Mouse (Mus musculus): ENCODE data around the gene Mapk1ip1l. TPM values are rescaled to one million over a fixed set of nuclear protein-coding genes. Genes with fewer than 3 reads are reported as not detected.

Mapk1ip1l gene
- polyA plus RNA-seq (2015; fragmentation: Nextera tagmentation; extraction: Ambion mirVana), result 71.7 and 84.3 TPM in 2 replicates

- Histone ChIP-seq H3K4me3 (ENCODE audit: low read length) (peak within 1 kb of the TSS; percentile 77), H3K36me3 (ENCODE audit: insufficient read depth, low read length) (no peaks in the 10 kb centered on the region), H3K27ac (ENCODE audit: low read length) (peak within 1 kb of the TSS; percentile 96), H3K4me1 (ENCODE audit: insufficient read depth, low read length) (peaks cover 29% of the 10 kb centered on the region), H3K9ac (replicated peaks; ENCODE audit: low read length) (peak within 1 kb of the TSS; percentile 96), H3K27me3 (ENCODE audit: insufficient read depth, low read length) (no peaks in the 10 kb centered on the region), H3K9me3 (ENCODE audit: low read length) (no peaks in the 10 kb centered on the region), H3K4me2 (replicated peaks; ENCODE audit: low read depth, low read length) (peak within 1 kb of the TSS; percentile 56)
- WGBS, result under 1% methylated on average over 34 of the region's 34 CpGs
- ATAC-seq (ENCODE audit: low FRiP score, low TSS enrichment), result peak; percentile 94
Measured at GRCm38 (mm10) chr14:47297785-47298407, at the start of gene Mapk1ip1l. TSS of gene Mapk1ip1l (plus strand) at chr14:47298266.

DNA sequence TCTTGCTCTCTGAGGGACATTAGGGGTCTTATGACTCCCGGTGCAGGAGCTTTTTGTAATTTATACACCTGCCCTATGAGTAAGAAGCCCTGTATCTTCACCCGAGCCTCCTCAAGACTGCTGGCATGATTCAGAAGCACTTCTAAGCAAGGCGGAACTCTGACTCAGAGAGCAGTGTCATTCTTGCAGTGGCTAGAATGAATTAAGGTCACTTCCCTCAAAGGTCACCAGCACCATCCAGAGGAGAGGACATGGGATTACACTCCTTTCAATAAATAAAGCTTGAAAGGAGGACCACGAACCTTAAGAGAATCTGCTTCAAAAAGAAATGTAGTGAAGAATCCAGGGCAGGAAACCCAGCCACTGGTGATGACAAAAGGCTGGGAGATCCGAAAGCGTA lies 48.2 kb upstream of the Mapk1ip1l start:
- Histone ChIP-seq H3K27ac (ENCODE audit: low read length) (no peak overlapping the region), H3K27me3 (ENCODE audit: insufficient read depth, low read length) (no peaks in the 10 kb centered on the region), H3K4me2 (replicated peaks; ENCODE audit: low read depth, low read length) (no peak overlapping the region), H3K4me3 (ENCODE audit: low read length) (no peak overlapping the region), H3K36me3 (ENCODE audit: insufficient read depth, low read length) (peaks cover 30% of the 10 kb centered on the region), H3K9me3 (ENCODE audit: low read length) (no peaks in the 10 kb centered on the region), H3K4me1 (ENCODE audit: insufficient read depth, low read length) (no peaks in the 10 kb centered on the region), H3K9ac (replicated peaks; ENCODE audit: low read length) (no peak overlapping the region)
- WGBS, result 74% methylated on average over 6 of the region's 6 CpGs
- no peak for ATAC-seq (ENCODE audit: low FRiP score, low TSS enrichment)

GRCm38 (mm10) chr14:47264866-47265265 lies 33.2 kb upstream of the Mapk1ip1l start:
- ATAC-seq (ENCODE audit: low FRiP score, low TSS enrichment), result no peak
- H3K36me3 ChIP-seq (ENCODE audit: insufficient read depth, low read length), result peaks cover 48% of the 10 kb centered on the region
- WGBS, result 96% methylated on average over 3 of the region's 3 CpGs
- H3K9ac ChIP-seq (replicated peaks; ENCODE audit: low read length), result no peak overlapping the region
- no peak overlapping the region for H3K4me2 ChIP-seq (replicated peaks; ENCODE audit: low read depth, low read length)
- H3K27me3 ChIP-seq (ENCODE audit: insufficient read depth, low read length), result no peaks in the 10 kb centered on the region
- H3K27ac ChIP-seq (ENCODE audit: low read length), result no peak overlapping the region
- H3K9me3 ChIP-seq (ENCODE audit: low read length), result no peaks in the 10 kb centered on the region
- H3K4me3 ChIP-seq (ENCODE audit: low read length), result no peak overlapping the region
- no peaks in the 10 kb centered on the region for H3K4me1 ChIP-seq (ENCODE audit: insufficient read depth, low read length)

GRCm38 (mm10) chr14:47265829-47266228 lies 32.2 kb upstream of the Mapk1ip1l start:
- 97% methylated on average over 8 of the region's 8 CpGs for WGBS
- H3K4me2 ChIP-seq (replicated peaks; ENCODE audit: low read depth, low read length), result no peak overlapping the region
- no peaks in the 10 kb centered on the region for H3K27me3 ChIP-seq (ENCODE audit: insufficient read depth, low read length)
- H3K4me3 ChIP-seq (ENCODE audit: low read length), result no peak overlapping the region
- H3K9ac ChIP-seq (replicated peaks; ENCODE audit: low read length), result no peak overlapping the region
- H3K36me3 ChIP-seq (ENCODE audit: insufficient read depth, low read length), result peaks cover 44% of the 10 kb centered on the region
- H3K9me3 ChIP-seq (ENCODE audit: low read length), result no peaks in the 10 kb centered on the region
- no peak overlapping the region for H3K27ac ChIP-seq (ENCODE audit: low read length)
- no peak for ATAC-seq (ENCODE audit: low FRiP score, low TSS enrichment)
- no peaks in the 10 kb centered on the region for H3K4me1 ChIP-seq (ENCODE audit: insufficient read depth, low read length)

DNA sequence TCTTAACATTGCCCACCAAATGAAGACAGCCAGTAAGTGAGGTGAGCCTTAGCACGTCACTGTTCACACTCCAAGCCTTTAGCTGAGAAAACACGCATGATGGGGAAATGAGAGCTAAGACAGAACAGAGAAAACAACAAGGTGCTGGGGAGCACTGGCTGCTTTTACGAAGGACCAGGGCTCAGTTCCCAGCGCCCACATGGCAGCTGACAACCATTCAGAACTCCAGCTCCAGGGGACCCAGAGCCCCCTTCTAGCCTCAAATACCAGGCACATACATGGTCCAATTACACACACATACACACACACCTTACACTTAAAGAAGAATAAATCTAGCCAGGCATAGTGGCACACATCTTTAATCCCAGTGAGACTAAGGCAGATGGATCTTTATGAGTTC lies 29.0 kb upstream of the Mapk1ip1l start:
- no peak for ATAC-seq (ENCODE audit: low FRiP score, low TSS enrichment)
- Histone ChIP-seq H3K36me3 (ENCODE audit: insufficient read depth, low read length) (peaks cover 47% of the 10 kb centered on the region), H3K4me2 (replicated peaks; ENCODE audit: low read depth, low read length) (no peak overlapping the region), H3K27me3 (ENCODE audit: insufficient read depth, low read length) (no peaks in the 10 kb centered on the region), H3K4me1 (ENCODE audit: insufficient read depth, low read length) (no peaks in the 10 kb centered on the region), H3K9me3 (ENCODE audit: low read length) (no peaks in the 10 kb centered on the region), H3K9ac (replicated peaks; ENCODE audit: low read length) (no peak overlapping the region), H3K27ac (ENCODE audit: low read length) (no peak overlapping the region), H3K4me3 (ENCODE audit: low read length) (no peak overlapping the region)
- WGBS, result 97% methylated on average over 4 of the region's 4 CpGs

GRCm38 (mm10) chr14:47269706-47270105 lies 28.4 kb upstream of the Mapk1ip1l start:
- peaks cover 2% of the 10 kb centered on the region for H3K4me1 ChIP-seq (ENCODE audit: insufficient read depth, low read length)
- H3K27me3 ChIP-seq (ENCODE audit: insufficient read depth, low read length), result no peaks in the 10 kb centered on the region
- no peaks in the 10 kb centered on the region for H3K9me3 ChIP-seq (ENCODE audit: low read length)
- 98% methylated on average over 2 of the region's 2 CpGs for WGBS
- no peak overlapping the region for H3K9ac ChIP-seq (replicated peaks; ENCODE audit: low read length)
- no peak overlapping the region for H3K4me2 ChIP-seq (replicated peaks; ENCODE audit: low read depth, low read length)
- peaks cover 47% of the 10 kb centered on the region for H3K36me3 ChIP-seq (ENCODE audit: insufficient read depth, low read length)
- no peak overlapping the region for H3K27ac ChIP-seq (ENCODE audit: low read length)
- no peak for ATAC-seq (ENCODE audit: low FRiP score, low TSS enrichment)
- no peak overlapping the region for H3K4me3 ChIP-seq (ENCODE audit: low read length)

GRCm38 (mm10) chr14:47273751-47274150 lies 24.3 kb upstream of the Mapk1ip1l start:
- Histone ChIP-seq H3K27me3 (ENCODE audit: insufficient read depth, low read length) (no peaks in the 10 kb centered on the region), H3K27ac (ENCODE audit: low read length) (no peak overlapping the region), H3K4me2 (replicated peaks; ENCODE audit: low read depth, low read length) (no peak overlapping the region), H3K36me3 (ENCODE audit: insufficient read depth, low read length) (peaks cover 22% of the 10 kb centered on the region), H3K9me3 (ENCODE audit: low read length) (no peaks in the 10 kb centered on the region), H3K4me1 (ENCODE audit: insufficient read depth, low read length) (peaks cover 22% of the 10 kb centered on the region), H3K9ac (replicated peaks; ENCODE audit: low read length) (no peak overlapping the region), H3K4me3 (ENCODE audit: low read length) (no peak overlapping the region)
- ATAC-seq (ENCODE audit: low FRiP score, low TSS enrichment), result no peak
- WGBS, result 87% methylated on average over 3 of the region's 3 CpGs

- Histone ChIP-seq H3K9ac (replicated peaks; ENCODE audit: low read length) (peak overlapping the region; percentile 86), H3K4me1 (ENCODE audit: insufficient read depth, low read length) (peaks cover 22% of the 10 kb centered on the region), H3K27ac (ENCODE audit: low read length) (no peak overlapping the region), H3K27me3 (ENCODE audit: insufficient read depth, low read length) (no peaks in the 10 kb centered on the region), H3K36me3 (ENCODE audit: insufficient read depth, low read length) (peaks cover 11% of the 10 kb centered on the region), H3K4me3 (ENCODE audit: low read length) (peak overlapping the region; percentile 74), H3K4me2 (replicated peaks; ENCODE audit: low read depth, low read length) (peak overlapping the region; percentile 63), H3K9me3 (ENCODE audit: low read length) (no peaks in the 10 kb centered on the region)
- 31% methylated on average over 3 of the region's 3 CpGs for WGBS
- no peak for ATAC-seq (ENCODE audit: low FRiP score, low TSS enrichment)
Measured at GRCm38 (mm10) chr14:47275417-47275816, 22.6 kb upstream of the Mapk1ip1l start.

DNA sequence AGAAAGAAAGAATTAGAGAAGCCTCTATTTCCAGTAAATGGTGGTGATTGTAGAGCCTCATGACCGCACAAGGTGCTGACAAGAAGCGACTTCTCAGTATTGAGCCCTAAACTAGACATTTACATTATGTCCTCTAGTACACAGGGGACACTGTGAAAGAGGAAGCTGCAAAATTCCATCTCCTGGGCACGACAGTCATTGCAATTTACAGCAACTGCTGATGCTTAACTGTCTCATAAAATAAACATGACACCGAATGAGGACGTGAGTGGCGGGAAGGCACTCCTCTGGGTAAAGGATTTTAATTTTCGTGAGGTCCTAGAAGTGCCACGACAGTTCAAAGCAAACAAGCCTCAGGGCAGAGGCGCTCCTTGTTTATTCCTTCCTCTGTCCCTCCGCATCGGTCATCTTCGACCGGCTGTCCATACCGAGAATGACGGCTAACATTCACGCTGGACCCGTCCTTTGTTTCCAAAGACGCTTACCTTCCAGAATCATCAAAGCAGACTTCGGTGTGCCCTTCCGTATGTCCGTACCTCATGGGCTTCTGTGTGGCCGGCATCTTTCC lies 21.9 kb upstream of the Mapk1ip1l start:
- peaks cover 8% of the 10 kb centered on the region for H3K36me3 ChIP-seq (ENCODE audit: insufficient read depth, low read length)
- peak; percentile 30; the same call in 1 of the 2 replicates for ATAC-seq (ENCODE audit: low FRiP score, low TSS enrichment)
- H3K4me2 ChIP-seq (replicated peaks; ENCODE audit: low read depth, low read length), result peak overlapping the region; percentile 63
- H3K9me3 ChIP-seq (ENCODE audit: low read length), result no peaks in the 10 kb centered on the region
- H3K4me1 ChIP-seq (ENCODE audit: insufficient read depth, low read length), result peaks cover 22% of the 10 kb centered on the region
- no peaks in the 10 kb centered on the region for H3K27me3 ChIP-seq (ENCODE audit: insufficient read depth, low read length)
- peak overlapping the region; percentile 74 for H3K4me3 ChIP-seq (ENCODE audit: low read length)
- peak overlapping the region; percentile 97 for H3K27ac ChIP-seq (ENCODE audit: low read length)
- 1% methylated on average over 22 of the region's 22 CpGs for WGBS
- peak overlapping the region; percentile 86 for H3K9ac ChIP-seq (replicated peaks; ENCODE audit: low read length)

Measured in kidney, embryonic 16.5 days (tissue).